Mouse (Mus musculus): ENCODE measurements around the gene G3bp1. TPM values are rescaled to one million over a fixed set of nuclear protein-coding genes. Genes with fewer than 3 reads are reported as not detected.

The G3bp1 gene
- total RNA-seq, 2 experiments from 2014 or later, result 55.5 to 60.0 TPM

Small RNA genes lying within 50 kb of the gene (microRNA-seq; reads per million reads assigned to microRNA genes)
- gene Mir7652, result not detected

Other genes starting within 250 kb of the G3bp1 start
- under 1 TPM; 0.03 to 0.09 TPM for gene Fat2, start 133.1 kb upstream of the G3bp1 start, total RNA-seq (2021)
- gene Sparc, start 46.5 kb upstream of the G3bp1 start, total RNA-seq (2021), result 1,000 to 10,000 TPM; 2,122 to 2,491 TPM
- gene Atox1, start 8.4 kb upstream of the G3bp1 start, total RNA-seq (2021), result 100 to 1,000 TPM; 271 to 292 TPM
- gene Glra1, start 138.5 kb downstream of the G3bp1 start, total RNA-seq (2021), result not detected

Measured in adrenal gland, postnatal 10 days (tissue).